Mouse (Mus musculus) liver, embryonic 16.5 days (tissue): ENCODE measurements around the gene Bcl11a. TPM values are rescaled to one million over a fixed set of nuclear protein-coding genes. Genes with fewer than 3 reads are reported as not detected.

ENCODE experiments used
- ATAC-seq: fragments of 200-750 bp; cut with Nextera tagmentation; 2 replicates; pipeline ENCODE4 v1.8.0; 2017; ENCODE audit warnings: low read depth, mild to moderate bottlenecking, moderate number of reproducible peaks, moderate library complexity
- H3K27ac ChIP-seq: fragments of 300-500 bp; sonication (generic); 2 replicates; pipeline ENCODE4 v1.5.1; 2014; ENCODE audit warnings: mild to moderate bottlenecking, low read length
- H3K27me3 ChIP-seq: fragments of 300-500 bp; sonication (generic); 2 replicates; pipeline ENCODE4 v1.6.1; 2014; ENCODE audit warnings: low read depth, low read length, mixed read lengths; ENCODE audit not compliant: control insufficient read depth, insufficient read depth
- H3K36me3 ChIP-seq: fragments of 300-500 bp; sonication (generic); 2 replicates; pipeline ENCODE4 v1.6.1; 2014; ENCODE audit warnings: mild to moderate bottlenecking; ENCODE audit not compliant: control insufficient read depth, insufficient read depth
- H3K4me1 ChIP-seq: fragments of 300-500 bp; sonication (generic); 2 replicates; pipeline ENCODE4 v1.6.1; 2014; ENCODE audit warnings: low read depth, low read length, mixed read lengths; ENCODE audit not compliant: control insufficient read depth
- H3K4me2 ChIP-seq: fragments of 300-500 bp; sonication (generic); 2 replicates; pipeline ENCODE4 v1.6.1; 2014; ENCODE audit warnings: low read depth, low read length, mixed read lengths
- H3K4me3 ChIP-seq: fragments of 300-500 bp; sonication (generic); 2 replicates; pipeline ENCODE4 v1.5.1; 2014; ENCODE audit warnings: low read depth, mild to moderate bottlenecking, low read length
- H3K9ac ChIP-seq: fragments of 300-500 bp; sonication (generic); 2 replicates; pipeline ENCODE4 v1.6.1; 2014; ENCODE audit warnings: low read depth, low read length
- H3K9me3 ChIP-seq: fragments of 300-500 bp; sonication (generic); replicated peaks from 2 replicates; pipeline ENCODE4 v1.6.1; 2016; ENCODE audit warnings: low read length; ENCODE audit not compliant: control insufficient read depth
- WGBS: fragments of 180-500 bp; shearing (Covaris S2); extraction: QIAGEN DNeasy Blood & Tissue Kit; methylation state at CpG from one replicate; pipeline ENCODE4 v1.1.7; 2014; ENCODE audit not compliant: insufficient replicate concordance; 5-methylcytosine and 5-hydroxymethylcytosine counted together
- polyA plus RNA-seq: library from polyadenylated mRNA; unstranded; fragments of >200 nt; fragmentation: Nextera tagmentation; extraction: Ambion mirVana; gene quantifications from 2 replicates; pipeline ENCODE4 v1.2.1, GENCODE M21; 2015

Gene Bcl11a
- polyA plus RNA-seq, 1 experiment from 2014 or later: 17.7 TPM

- WGBS: 20% methylated on average over 7 of the region's 7 CpGs
- Histone ChIP-seq H3K4me1 (peaks cover 22% of the 10 kb centered on the region), H3K9me3 (no peaks in the 10 kb centered on the region), H3K36me3 (peaks cover 12% of the 10 kb centered on the region; the same call in 1 of the 2 replicates), H3K4me3 (peak overlapping the region; percentile 45), H3K27me3 (no peaks in the 10 kb centered on the region; the same call in 1 of the 2 replicates), H3K9ac (peak overlapping the region; percentile 29), H3K4me2 (peak overlapping the region; percentile 52), H3K27ac (0 out of 2 replicates have a peak overlapping the region, but pooled peaks have one; percentile 1)
- no peak for ATAC-seq
Observed at GRCm38 (mm10) chr11:24083423-24083822, 5.6 kb downstream of the Bcl11a start.

GRCm38 (mm10) chr11:24084077-24084476 is 6.2 kb downstream of the Bcl11a start:
- Histone ChIP-seq H3K9ac (no peak overlapping the region), H3K4me3 (no peak overlapping the region), H3K4me2 (no peak overlapping the region; the same call in 1 of the 2 replicates), H3K9me3 (no peaks in the 10 kb centered on the region), H3K4me1 (peaks cover 22% of the 10 kb centered on the region), H3K36me3 (peaks cover 12% of the 10 kb centered on the region; the same call in 1 of the 2 replicates), H3K27me3 (no peaks in the 10 kb centered on the region; the same call in 1 of the 2 replicates), H3K27ac (no peak overlapping the region)
- no peak for ATAC-seq
- WGBS: 41% methylated on average over 3 of the region's 3 CpGs

GRCm38 (mm10) chr11:24084590-24084989 is 6.7 kb downstream of the Bcl11a start:
- Histone ChIP-seq H3K9me3 (no peaks in the 10 kb centered on the region), H3K27ac (no peak overlapping the region), H3K4me1 (peaks cover 20% of the 10 kb centered on the region), H3K9ac (no peak overlapping the region), H3K27me3 (no peaks in the 10 kb centered on the region; the same call in 1 of the 2 replicates), H3K36me3 (peaks cover 12% of the 10 kb centered on the region; the same call in 1 of the 2 replicates), H3K4me3 (no peak overlapping the region), H3K4me2 (no peak overlapping the region)
- WGBS: 61% methylated on average over 4 of the region's 4 CpGs
- ATAC-seq: no peak

GRCm38 (mm10) chr11:24085986-24086385 is 8.1 kb downstream of the Bcl11a start:
- H3K9ac ChIP-seq: no peak overlapping the region
- H3K4me3 ChIP-seq: no peak overlapping the region
- peaks cover 14% of the 10 kb centered on the region for H3K4me1 ChIP-seq
- H3K4me2 ChIP-seq: no peak overlapping the region
- WGBS: 38% methylated on average over 6 of the region's 6 CpGs
- no peak overlapping the region for H3K27ac ChIP-seq
- H3K36me3 ChIP-seq: peaks cover 16% of the 10 kb centered on the region; the same call in 1 of the 2 replicates
- no peaks in the 10 kb centered on the region for H3K27me3 ChIP-seq
- ATAC-seq: no peak
- H3K9me3 ChIP-seq: no peaks in the 10 kb centered on the region

GRCm38 (mm10) chr11:24087069-24087468 is 9.2 kb downstream of the Bcl11a start:
- no peak overlapping the region for H3K9ac ChIP-seq
- H3K36me3 ChIP-seq: peaks cover 16% of the 10 kb centered on the region; the same call in 1 of the 2 replicates
- 68% methylated on average over 4 of the region's 4 CpGs for WGBS
- no peak overlapping the region for H3K27ac ChIP-seq
- no peak overlapping the region for H3K4me2 ChIP-seq
- H3K4me1 ChIP-seq: peaks cover 9% of the 10 kb centered on the region
- ATAC-seq: no peak
- H3K27me3 ChIP-seq: no peaks in the 10 kb centered on the region
- no peak overlapping the region for H3K4me3 ChIP-seq
- H3K9me3 ChIP-seq: no peaks in the 10 kb centered on the region

GRCm38 (mm10) chr11:24090443-24090842 is 12.6 kb downstream of the Bcl11a start:
- no peak overlapping the region for H3K9ac ChIP-seq
- H3K36me3 ChIP-seq: peaks cover 13% of the 10 kb centered on the region; the same call in 1 of the 2 replicates
- no peaks in the 10 kb centered on the region for H3K27me3 ChIP-seq
- H3K27ac ChIP-seq: no peak overlapping the region
- no peaks in the 10 kb centered on the region for H3K9me3 ChIP-seq
- 66% methylated on average over 4 of the region's 4 CpGs for WGBS
- peaks cover 20% of the 10 kb centered on the region for H3K4me1 ChIP-seq
- no peak for ATAC-seq
- H3K4me3 ChIP-seq: no peak overlapping the region
- H3K4me2 ChIP-seq: no peak overlapping the region

GRCm38 (mm10) chr11:24091393-24092080 is 13.7 kb downstream of the Bcl11a start:
- Histone ChIP-seq H3K4me1 (peaks cover 16% of the 10 kb centered on the region), H3K4me2 (no peak overlapping the region)

GRCm38 (mm10) chr11:24092618-24093017 is 14.8 kb downstream of the Bcl11a start:
- Histone ChIP-seq H3K4me3 (no peak overlapping the region), H3K9me3 (no peaks in the 10 kb centered on the region), H3K4me1 (peaks cover 16% of the 10 kb centered on the region), H3K9ac (no peak overlapping the region), H3K36me3 (peaks cover 4% of the 10 kb centered on the region; the same call in 1 of the 2 replicates), H3K4me2 (no peak overlapping the region), H3K27ac (no peak overlapping the region), H3K27me3 (no peaks in the 10 kb centered on the region)
- peak; percentile 58; the same call in 1 of the 2 replicates for ATAC-seq
- WGBS: 57% methylated on average over 3 of the region's 3 CpGs

More at GRCm38 (mm10) chr11:24091393-24092080, 13.7 kb downstream of the Bcl11a start:
- Histone ChIP-seq H3K9me3 (no peaks in the 10 kb centered on the region), H3K36me3 (peaks cover 7% of the 10 kb centered on the region; the same call in 1 of the 2 replicates), H3K9ac (no peak overlapping the region), H3K27me3 (no peaks in the 10 kb centered on the region), H3K27ac (no peak overlapping the region), H3K4me3 (no peak overlapping the region)
- ATAC-seq: no peak
- 72% methylated on average over 15 of the region's 15 CpGs for WGBS

GRCm38 (mm10) chr11:24094086-24094487 is 16.2 kb downstream of the Bcl11a start:
- whole genome bisulfite sequencing: 44% methylated on average over 5 of the region's 5 CpGs
- Histone ChIP-seq H3K4me2 (no peak overlapping the region), H3K4me3 (no peak overlapping the region), H3K36me3 (0 out of 2 replicates have a peak, but pooled peaks cover 4% of the 10 kb centered on the region), H3K4me1 (peaks cover 21% of the 10 kb centered on the region), H3K27ac (no peak overlapping the region), H3K9ac (no peak overlapping the region), H3K27me3 (no peaks in the 10 kb centered on the region), H3K9me3 (no peaks in the 10 kb centered on the region)
- no peak for ATAC-seq
